Mouse (Mus musculus): ENCODE data around the gene Gabrd. TPM values are rescaled to one million over a fixed set of nuclear protein-coding genes. Genes with fewer than 3 reads are reported as not detected.
A peak's percentile ranks its signal among the peaks of the same experiment; 100 is the strongest.

The Gabrd gene
- polyA plus RNA-seq, 1 experiment, result 0.28 TPM

DNA sequence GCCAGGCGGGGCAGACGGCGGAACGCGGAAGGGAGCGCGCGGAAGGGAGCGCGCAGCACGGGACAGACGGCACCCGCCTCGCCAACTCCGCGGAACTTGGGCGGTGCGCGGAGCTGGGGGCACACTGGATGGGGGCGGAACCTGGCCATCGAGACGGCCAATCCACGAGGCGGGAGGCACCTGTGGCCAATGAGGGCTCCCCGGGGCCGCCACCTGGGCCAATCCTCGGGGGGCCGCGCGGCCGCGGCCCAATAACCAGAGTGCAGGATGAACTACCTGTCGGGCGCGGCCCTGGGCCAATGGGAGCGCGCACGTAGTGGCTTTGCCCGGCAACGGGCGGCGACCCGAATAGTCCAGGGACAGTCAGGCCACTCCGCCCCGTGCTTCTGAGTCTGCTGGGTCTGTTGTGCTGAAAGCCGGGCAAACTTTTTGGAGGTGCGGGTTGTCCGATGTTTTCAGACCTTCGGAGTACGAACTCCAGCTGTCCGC, 36.6 kb downstream of the Gabrd start, which contains the start of gene Prkcz:
Gene Prkcz (minus strand): TSS at position 59 of the 489 bp plus-strand sequence.
- Histone ChIP-seq H3K4me1 (ENCODE audit: control insufficient read depth, insufficient read depth, low read length) (no peaks in the 10 kb centered on the region), H3K4me3 (ENCODE audit: insufficient read depth, low read length) (no peak within 1 kb of the TSS), H3K27ac (ENCODE audit: insufficient read depth, low read depth, low read length) (no peak within 1 kb of the TSS)
- TF ChIP-seq CTCF (IDR thresholded peaks at IDR 0.05; ENCODE audit: low read depth, low read length), result no peak
- no peak for TF ChIP-seq POLR2A (IDR thresholded peaks at IDR 0.05; ENCODE audit: borderline replicate concordance, low read depth, low read length)

DNA sequence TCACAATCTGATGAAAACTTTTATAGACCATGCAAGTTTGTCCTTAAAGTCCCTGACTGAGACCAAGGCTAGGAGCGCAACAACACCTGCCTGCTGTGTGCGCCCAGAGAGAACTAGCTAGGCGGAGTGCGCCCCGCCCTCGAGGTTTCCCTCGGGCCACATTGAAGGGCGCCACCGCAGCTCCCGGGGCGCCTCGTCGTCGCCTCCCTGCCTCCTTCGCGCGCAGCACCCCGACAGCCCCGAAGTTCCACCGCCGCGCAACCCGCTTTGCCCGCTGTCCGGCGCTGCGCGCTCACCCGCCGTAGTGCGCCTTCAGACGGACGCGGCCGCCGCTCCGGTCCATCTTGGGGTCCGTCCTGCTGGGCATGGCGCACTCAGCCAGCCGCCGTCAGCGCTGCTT, 37.1 kb downstream of the Gabrd start:
- no peak overlapping the region for H3K4me3 ChIP-seq (ENCODE audit: insufficient read depth, low read length)
- TF ChIP-seq POLR2A (IDR thresholded peaks at IDR 0.05; ENCODE audit: borderline replicate concordance, low read depth, low read length) (no peak), CTCF (IDR thresholded peaks at IDR 0.05; ENCODE audit: low read depth, low read length) (no peak)
- no peak overlapping the region for H3K27ac ChIP-seq (ENCODE audit: insufficient read depth, low read depth, low read length)
- no peaks in the 10 kb centered on the region for H3K4me1 ChIP-seq (ENCODE audit: control insufficient read depth, insufficient read depth, low read length)

DNA sequence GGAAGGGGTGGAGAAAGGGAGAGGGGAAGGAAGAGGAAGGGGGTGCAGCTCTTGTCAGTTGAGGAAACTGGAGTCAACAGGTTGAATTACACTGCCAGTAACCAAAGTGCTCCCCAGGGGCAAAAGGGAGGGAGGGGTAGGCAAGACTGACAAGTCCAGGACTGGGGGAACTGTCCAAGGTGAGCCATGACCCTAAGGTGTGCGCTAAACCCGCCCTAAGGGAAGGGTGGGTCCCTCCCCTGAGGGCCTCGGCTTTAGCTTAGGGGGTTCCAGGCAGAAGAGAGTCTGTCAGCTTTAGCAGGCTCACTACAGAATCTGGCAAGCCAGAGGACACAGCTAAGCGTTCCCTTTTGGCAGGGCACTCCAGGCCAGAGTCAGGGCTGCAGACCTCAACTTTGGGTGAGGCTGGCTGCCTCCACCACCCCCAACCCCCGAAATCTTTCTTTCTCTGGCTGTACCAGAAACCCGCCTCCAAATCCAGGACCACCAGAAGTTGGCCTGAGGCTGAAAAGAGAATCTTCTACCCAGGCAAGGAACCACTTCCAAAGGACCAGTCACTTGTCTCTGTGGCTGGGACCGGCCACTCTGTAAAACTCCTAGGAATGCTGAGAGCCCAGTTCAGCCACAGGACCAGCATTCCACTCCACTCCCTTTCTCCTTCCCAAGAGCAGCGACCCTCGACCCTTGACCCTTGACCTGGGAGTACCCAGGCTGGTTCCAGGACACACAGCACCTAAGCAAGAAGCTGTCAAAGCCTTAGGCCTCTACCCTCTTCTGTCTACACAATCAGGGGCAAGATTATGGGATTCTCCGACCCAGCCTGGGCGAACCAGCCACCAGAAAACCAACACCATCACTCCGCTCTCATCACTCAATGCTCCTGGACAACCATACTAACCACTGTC, 38.1 kb downstream of the Gabrd start:
- Histone ChIP-seq H3K4me3 (ENCODE audit: insufficient read depth, low read length) (no peak overlapping the region), H3K27ac (ENCODE audit: insufficient read depth, low read depth, low read length) (no peak overlapping the region), H3K4me1 (ENCODE audit: control insufficient read depth, insufficient read depth, low read length) (no peaks in the 10 kb centered on the region)
- no peak for TF ChIP-seq CTCF (IDR thresholded peaks at IDR 0.05; ENCODE audit: low read depth, low read length)
- TF ChIP-seq POLR2A (IDR thresholded peaks at IDR 0.05; ENCODE audit: borderline replicate concordance, low read depth, low read length), result no peak

DNA sequence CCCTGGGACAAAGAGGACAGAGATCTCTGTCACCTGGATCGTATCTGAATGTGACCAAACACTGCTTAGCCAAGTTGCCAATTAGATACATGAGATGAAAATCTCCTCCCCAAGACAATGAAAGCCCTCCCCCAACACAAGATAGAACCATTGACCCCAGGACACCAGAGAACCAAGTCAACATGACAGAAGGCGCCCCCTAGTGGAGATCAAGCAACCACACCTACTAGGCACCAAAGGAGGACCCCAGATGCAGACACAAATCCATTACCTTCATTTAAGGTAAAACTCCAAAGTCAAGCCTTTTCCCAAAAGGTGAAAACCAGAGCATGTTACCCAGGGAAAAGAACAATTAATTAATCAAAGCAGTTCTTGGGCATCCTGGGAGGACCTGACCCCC, 40.3 kb downstream of the Gabrd start:
- H3K4me1 ChIP-seq (ENCODE audit: control insufficient read depth, insufficient read depth, low read length), result no peaks in the 10 kb centered on the region
- no peak overlapping the region for H3K4me3 ChIP-seq (ENCODE audit: insufficient read depth, low read length)
- TF ChIP-seq CTCF (IDR thresholded peaks at IDR 0.05; ENCODE audit: low read depth, low read length), result peak; percentile 51; the same call in 1 of the 2 replicates
- TF ChIP-seq POLR2A (IDR thresholded peaks at IDR 0.05; ENCODE audit: borderline replicate concordance, low read depth, low read length), result no peak
- no peak overlapping the region for H3K27ac ChIP-seq (ENCODE audit: insufficient read depth, low read depth, low read length)

DNA sequence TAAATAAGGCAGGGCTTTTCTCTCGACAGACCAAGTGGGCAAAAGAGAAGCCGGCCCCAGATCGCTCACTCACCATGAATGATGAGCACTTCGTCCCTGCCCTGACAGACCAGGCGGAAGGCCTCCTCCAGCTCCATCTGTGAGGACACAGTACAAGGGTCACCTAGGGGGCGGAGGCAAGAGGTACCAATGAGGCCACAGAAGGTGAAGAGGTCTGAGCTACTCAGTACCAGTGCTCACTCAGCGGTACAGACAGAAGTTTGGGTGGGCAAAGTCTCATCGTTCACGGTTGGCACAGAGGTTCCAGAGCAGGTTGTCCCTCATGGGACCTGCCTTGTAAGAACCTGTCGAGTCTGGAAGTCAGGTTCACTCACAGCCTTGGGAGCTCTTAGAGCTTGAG, 41.6 kb downstream of the Gabrd start:
- no peaks in the 10 kb centered on the region for H3K4me1 ChIP-seq (ENCODE audit: control insufficient read depth, insufficient read depth, low read length)
- no peak overlapping the region for H3K4me3 ChIP-seq (ENCODE audit: insufficient read depth, low read length)
- H3K27ac ChIP-seq (ENCODE audit: insufficient read depth, low read depth, low read length), result no peak overlapping the region
- no peak for TF ChIP-seq POLR2A (IDR thresholded peaks at IDR 0.05; ENCODE audit: borderline replicate concordance, low read depth, low read length)
- TF ChIP-seq CTCF (IDR thresholded peaks at IDR 0.05; ENCODE audit: low read depth, low read length), result no peak

DNA sequence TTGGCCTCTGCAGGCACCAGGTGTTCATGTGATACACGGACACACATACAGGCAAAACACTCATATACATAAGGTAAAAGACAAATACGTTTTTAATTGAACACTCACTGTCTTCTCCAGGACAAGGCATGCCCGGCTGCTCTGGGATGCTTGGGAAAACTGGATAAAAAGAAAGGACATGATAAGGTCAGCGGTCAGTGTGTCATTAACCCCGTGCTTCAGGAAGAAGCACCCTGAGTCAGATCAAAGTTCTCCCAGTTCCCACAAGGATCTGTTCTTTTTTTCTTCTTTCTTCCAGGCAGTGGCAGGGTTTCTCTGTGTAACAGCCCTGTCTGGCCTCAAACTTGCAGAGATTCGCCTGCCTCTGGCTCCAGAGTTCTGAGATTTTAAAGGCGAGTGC, 43.4 kb downstream of the Gabrd start:
- no peak for TF ChIP-seq POLR2A (IDR thresholded peaks at IDR 0.05; ENCODE audit: borderline replicate concordance, low read depth, low read length)
- TF ChIP-seq CTCF (IDR thresholded peaks at IDR 0.05; ENCODE audit: low read depth, low read length), result no peak
- H3K4me3 ChIP-seq (ENCODE audit: insufficient read depth, low read length), result no peak overlapping the region
- H3K27ac ChIP-seq (ENCODE audit: insufficient read depth, low read depth, low read length), result no peak overlapping the region
- H3K4me1 ChIP-seq (ENCODE audit: control insufficient read depth, insufficient read depth, low read length), result no peaks in the 10 kb centered on the region

DNA sequence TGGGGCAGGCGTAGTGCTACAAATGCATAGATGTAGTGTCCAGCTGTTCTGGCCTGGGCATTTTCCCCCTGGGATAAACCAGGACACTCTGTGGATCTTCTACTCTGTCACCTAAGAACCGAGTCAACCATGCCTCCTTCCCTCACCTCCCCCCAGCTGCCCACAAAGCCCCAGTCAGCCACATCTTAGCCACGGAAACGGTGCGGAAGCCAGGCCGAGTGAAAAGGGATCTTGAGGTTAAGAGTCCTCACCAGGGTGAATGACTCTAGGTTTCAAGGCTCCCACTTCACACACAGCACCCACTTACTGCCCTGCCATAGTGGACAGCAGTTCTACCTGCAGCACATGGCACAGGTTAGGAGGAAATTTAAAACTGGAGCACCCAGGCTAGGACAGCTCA, 43.9 kb downstream of the Gabrd start:
- TF ChIP-seq CTCF (IDR thresholded peaks at IDR 0.05; ENCODE audit: low read depth, low read length) (no peak), POLR2A (IDR thresholded peaks at IDR 0.05; ENCODE audit: borderline replicate concordance, low read depth, low read length) (no peak)
- H3K4me3 ChIP-seq (ENCODE audit: insufficient read depth, low read length), result no peak overlapping the region
- H3K4me1 ChIP-seq (ENCODE audit: control insufficient read depth, insufficient read depth, low read length), result no peaks in the 10 kb centered on the region
- no peak overlapping the region for H3K27ac ChIP-seq (ENCODE audit: insufficient read depth, low read depth, low read length)

DNA sequence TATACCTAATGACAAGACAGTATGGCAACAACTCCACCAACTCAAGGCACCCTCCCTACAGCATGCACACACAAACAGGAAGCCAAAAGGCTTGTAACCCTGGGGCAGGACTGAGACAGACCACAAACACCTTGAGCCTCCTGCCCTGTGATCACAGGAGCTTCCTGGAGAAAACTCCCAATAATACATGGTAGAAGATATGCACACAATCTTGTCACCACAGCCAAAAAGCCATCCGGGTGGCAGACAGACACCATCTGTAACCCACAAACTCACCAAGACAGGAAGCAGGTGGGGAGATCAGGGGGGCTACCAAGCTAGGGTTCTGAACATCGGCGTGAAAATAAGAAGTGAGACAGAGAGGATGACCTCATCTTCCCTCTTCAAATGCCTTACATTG, 45.3 kb downstream of the Gabrd start:
- Histone ChIP-seq H3K27ac (ENCODE audit: insufficient read depth, low read depth, low read length) (no peak overlapping the region), H3K4me3 (ENCODE audit: insufficient read depth, low read length) (no peak overlapping the region)
- TF ChIP-seq POLR2A (IDR thresholded peaks at IDR 0.05; ENCODE audit: borderline replicate concordance, low read depth, low read length), result no peak
- no peak for TF ChIP-seq CTCF (IDR thresholded peaks at IDR 0.05; ENCODE audit: low read depth, low read length)

DNA sequence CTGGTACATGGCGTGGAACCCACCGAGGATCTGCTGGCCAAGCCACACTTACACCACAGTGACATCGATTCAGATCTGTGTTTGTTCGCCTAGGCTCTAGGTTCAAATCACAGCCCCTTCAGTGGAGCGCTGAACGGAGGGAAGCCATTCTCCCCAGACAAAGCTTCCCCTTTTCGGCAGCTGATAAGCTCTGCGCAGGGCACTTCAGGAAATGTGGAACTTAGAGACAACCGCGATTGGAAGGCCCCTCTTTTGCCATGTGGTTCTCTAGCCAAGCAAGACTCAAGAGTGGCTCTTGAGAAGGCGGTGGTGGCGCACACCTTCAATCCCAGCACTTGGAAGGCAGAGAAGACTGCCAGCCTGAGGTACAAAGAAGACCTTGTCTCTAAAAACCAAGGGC, 51.6 kb downstream of the Gabrd start:
- no peak for TF ChIP-seq CTCF (IDR thresholded peaks at IDR 0.05; ENCODE audit: low read depth, low read length)
- no peak for TF ChIP-seq POLR2A (IDR thresholded peaks at IDR 0.05; ENCODE audit: borderline replicate concordance, low read depth, low read length)
- no peak overlapping the region for H3K27ac ChIP-seq (ENCODE audit: insufficient read depth, low read depth, low read length)
- H3K4me1 ChIP-seq (ENCODE audit: control insufficient read depth, insufficient read depth, low read length), result peaks cover 4% of the 10 kb centered on the region; the same call in 1 of the 2 replicates
- H3K4me3 ChIP-seq (ENCODE audit: insufficient read depth, low read length), result no peak overlapping the region

More for the DNA sequence above, 45.3 kb downstream of the Gabrd start:
- no peaks in the 10 kb centered on the region for H3K4me1 ChIP-seq (ENCODE audit: control insufficient read depth, insufficient read depth, low read length)

DNA sequence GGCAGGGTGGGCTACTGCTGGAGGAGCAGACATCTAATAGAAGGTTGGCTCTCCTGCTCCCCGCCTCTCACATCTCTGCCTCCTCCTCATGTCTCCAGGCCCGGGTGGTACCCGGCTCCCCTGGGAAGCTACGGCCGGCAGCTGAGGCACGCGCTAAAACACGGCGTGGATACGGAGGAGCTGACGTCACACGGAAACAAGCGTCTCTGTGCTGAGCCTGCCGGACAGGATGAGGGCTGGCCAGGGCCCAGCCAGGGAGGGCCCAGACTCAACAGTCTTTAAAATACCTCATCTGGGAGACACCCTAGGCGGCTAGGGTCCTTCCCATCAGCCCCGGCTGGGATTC, 52.3 kb downstream of the Gabrd start:
- Histone ChIP-seq H3K4me1 (ENCODE audit: control insufficient read depth, insufficient read depth, low read length) (peaks cover 4% of the 10 kb centered on the region; the same call in 1 of the 2 replicates), H3K27ac (ENCODE audit: insufficient read depth, low read depth, low read length) (no peak overlapping the region), H3K4me3 (ENCODE audit: insufficient read depth, low read length) (peak overlapping the region; percentile 10; the same call in 1 of the 2 replicates)
- TF ChIP-seq CTCF (IDR thresholded peaks at IDR 0.05; ENCODE audit: low read depth, low read length) (no peak), POLR2A (IDR thresholded peaks at IDR 0.05; ENCODE audit: borderline replicate concordance, low read depth, low read length) (no peak)

Data from bone marrow macrophage, adult 2 months (primary cell).